Mouse (Mus musculus) midbrain, embryonic 14.5 days (tissue): Measurements from ENCODE around the gene Hs3st1. TPM values are rescaled to one million over a fixed set of nuclear protein-coding genes. Genes with fewer than 3 reads are reported as not detected.
A peak's percentile ranks its signal among the peaks of the same experiment; 100 is the strongest.

Experiments
- ATAC-seq: fragments of 200-750 bp; cut with Nextera tagmentation; 2 replicates; pipeline ENCODE4 v1.8.0; 2017; ENCODE audit warnings: moderate number of reproducible peaks, moderate library complexity; ENCODE audit not compliant: low FRiP score, low TSS enrichment
- DNase-seq: peaks from one replicate; pipeline ENCODE4 v3.0.0-alpha.2; 2015
- H3K27ac ChIP-seq: fragments of 300-500 bp; sonication (generic); replicated peaks from 2 replicates; pipeline ENCODE4 v1.5.1; 2014; ENCODE audit warnings: mild to moderate bottlenecking, low read depth, low read length, moderate library complexity
- H3K27me3 ChIP-seq: fragments of 300-500 bp; sonication (generic); 2 replicates; pipeline ENCODE4 v1.6.1; 2014; ENCODE audit warnings: low read length, control low read depth, mixed read lengths; ENCODE audit not compliant: control insufficient read depth, insufficient read depth
- H3K36me3 ChIP-seq: fragments of 300-500 bp; sonication (generic); 2 replicates; pipeline ENCODE4 v1.6.1; 2014; ENCODE audit warnings: low read length, control low read depth; ENCODE audit not compliant: control insufficient read depth, insufficient read depth
- H3K4me1 ChIP-seq: fragments of 300-500 bp; sonication (generic); 2 replicates; pipeline ENCODE4 v1.6.1; 2014; ENCODE audit warnings: mild to moderate bottlenecking, antibody characterized with exemption, low read length, control low read depth; ENCODE audit not compliant: control insufficient read depth, insufficient read depth
- H3K4me2 ChIP-seq: fragments of 300-500 bp; sonication (generic); 2 replicates; pipeline ENCODE4 v1.6.1; 2014; ENCODE audit warnings: mild to moderate bottlenecking, low read length, moderate library complexity
- H3K4me3 ChIP-seq: fragments of 300-500 bp; sonication (generic); replicated peaks from 2 replicates; pipeline ENCODE4 v1.5.1; 2014; ENCODE audit warnings: low read depth, low read length
- H3K9ac ChIP-seq: fragments of 300-500 bp; sonication (generic); replicated peaks from 2 replicates; pipeline ENCODE4 v1.6.1; 2014; ENCODE audit warnings: mild to moderate bottlenecking, low read length, moderate library complexity
- H3K9me3 ChIP-seq: fragments of 300-500 bp; sonication (generic); 2 replicates; pipeline ENCODE4 v1.6.1; 2016; ENCODE audit warnings: low read length, control low read depth, mixed read lengths; ENCODE audit not compliant: control insufficient read depth
- WGBS: fragments of 180-500 bp; shearing (Covaris S2); extraction: QIAGEN DNeasy Blood & Tissue Kit; methylation state at CpG from one replicate; pipeline ENCODE4 v1.1.7; 2014; 5-methylcytosine and 5-hydroxymethylcytosine counted together
- polyA plus RNA-seq: library from polyadenylated mRNA; unstranded; fragments of >200 nt; fragmentation: Nextera tagmentation; extraction: Ambion mirVana; gene quantifications from 2 replicates; pipeline ENCODE4 v1.2.1, GENCODE M21; 2014

The Hs3st1 gene
- polyA plus RNA-seq, 1 experiment from 2014 or later = 25.4 TPM

- Histone ChIP-seq H3K27me3 (no peaks in the 10 kb centered on the region), H3K4me1 (no peaks in the 10 kb centered on the region), H3K9me3 (no peaks in the 10 kb centered on the region), H3K27ac (no peak overlapping the region), H3K9ac (no peak overlapping the region), H3K4me3 (no peak overlapping the region), H3K36me3 (no peaks in the 10 kb centered on the region), H3K4me2 (no peak overlapping the region)
- WGBS = 78% methylated on average over 2 of the region's 2 CpGs
- peak; percentile 7 for DNase-seq
- no peak for ATAC-seq
These were observed 3.7 kb upstream of the Hs3st1 start for GRCm38 (mm10) chr5:39758890-39759475.

- H3K4me1 ChIP-seq = no peaks in the 10 kb centered on the region
- H3K4me3 ChIP-seq = no peak overlapping the region
These were observed 18.4 kb downstream of the Hs3st1 start for GRCm38 (mm10) chr5:39736843-39737242.

GRCm38 (mm10) chr5:39733750-39734443 is 21.4 kb downstream of the Hs3st1 start:
- Histone ChIP-seq H3K36me3 (no peaks in the 10 kb centered on the region), H3K9me3 (no peaks in the 10 kb centered on the region), H3K27me3 (no peaks in the 10 kb centered on the region), H3K4me3 (no peak overlapping the region), H3K4me2 (no peak overlapping the region), H3K4me1 (no peaks in the 10 kb centered on the region), H3K27ac (no peak overlapping the region), H3K9ac (no peak overlapping the region)
- DNase-seq = no peak
- no peak for ATAC-seq
- WGBS = 94% methylated on average over 1 of the region's 1 CpGs

More at GRCm38 (mm10) chr5:39736843-39737242, 18.4 kb downstream of the Hs3st1 start:
- Histone ChIP-seq H3K27me3 (no peaks in the 10 kb centered on the region), H3K9ac (no peak overlapping the region), H3K4me2 (no peak overlapping the region), H3K27ac (no peak overlapping the region), H3K9me3 (no peaks in the 10 kb centered on the region), H3K36me3 (no peaks in the 10 kb centered on the region)
- WGBS = 88% methylated on average over 2 of the region's 2 CpGs
- ATAC-seq = no peak
- DNase-seq = no peak

GRCm38 (mm10) chr5:39733013-39733749 is 22.1 kb downstream of the Hs3st1 start:
- no peaks in the 10 kb centered on the region for H3K36me3 ChIP-seq
- no peak overlapping the region for H3K4me2 ChIP-seq
- no peak for DNase-seq
- H3K27me3 ChIP-seq = no peaks in the 10 kb centered on the region
- no peaks in the 10 kb centered on the region for H3K9me3 ChIP-seq
- no peak overlapping the region for H3K9ac ChIP-seq
- H3K4me1 ChIP-seq = no peaks in the 10 kb centered on the region
- 64% methylated on average over 5 of the region's 5 CpGs for WGBS
- no peak for ATAC-seq
- no peak overlapping the region for H3K4me3 ChIP-seq
- no peak overlapping the region for H3K27ac ChIP-seq

GRCm38 (mm10) chr5:39715694-39716550 is 39.4 kb downstream of the Hs3st1 start:
- Histone ChIP-seq H3K4me2 (no peak overlapping the region), H3K9ac (no peak overlapping the region), H3K27ac (no peak overlapping the region), H3K4me3 (no peak overlapping the region), H3K36me3 (no peaks in the 10 kb centered on the region), H3K9me3 (no peaks in the 10 kb centered on the region), H3K27me3 (no peaks in the 10 kb centered on the region), H3K4me1 (no peaks in the 10 kb centered on the region)
- ATAC-seq (no peak), DNase-seq (no peak)
- 90% methylated on average over 13 of the region's 13 CpGs for WGBS

- WGBS = 91% methylated on average over 5 of the region's 5 CpGs
- H3K4me1 ChIP-seq = no peaks in the 10 kb centered on the region
- H3K36me3 ChIP-seq = no peaks in the 10 kb centered on the region
- H3K27ac ChIP-seq = no peak overlapping the region
- DNase-seq (no peak), ATAC-seq (no peak)
- H3K27me3 ChIP-seq = no peaks in the 10 kb centered on the region
- H3K9ac ChIP-seq = no peak overlapping the region
- H3K4me2 ChIP-seq = no peak overlapping the region
- no peak overlapping the region for H3K4me3 ChIP-seq
- no peaks in the 10 kb centered on the region for H3K9me3 ChIP-seq
These were observed 40.1 kb downstream of the Hs3st1 start for GRCm38 (mm10) chr5:39715193-39715592.

- Histone ChIP-seq H3K9ac (no peak overlapping the region), H3K4me1 (no peaks in the 10 kb centered on the region), H3K36me3 (no peaks in the 10 kb centered on the region), H3K4me3 (no peak overlapping the region), H3K4me2 (no peak overlapping the region), H3K27me3 (no peaks in the 10 kb centered on the region), H3K9me3 (no peaks in the 10 kb centered on the region), H3K27ac (no peak overlapping the region)
- ATAC-seq = no peak
- 90% methylated on average over 3 of the region's 3 CpGs for WGBS
- no peak for DNase-seq
These were observed 49.7 kb downstream of the Hs3st1 start for GRCm38 (mm10) chr5:39705539-39705938.

- Histone ChIP-seq H3K9ac (no peak overlapping the region), H3K9me3 (no peaks in the 10 kb centered on the region), H3K36me3 (no peaks in the 10 kb centered on the region), H3K27ac (no peak overlapping the region), H3K4me1 (no peaks in the 10 kb centered on the region), H3K4me2 (no peak overlapping the region), H3K4me3 (no peak overlapping the region), H3K27me3 (no peaks in the 10 kb centered on the region)
- ATAC-seq (no peak), DNase-seq (no peak)
- 94% methylated on average over 4 of the region's 4 CpGs for WGBS
These were observed 94.4 kb downstream of the Hs3st1 start for GRCm38 (mm10) chr5:39660826-39661225.
